Mouse (Mus musculus) left cerebral cortex, adult 11 months (tissue): ENCODE results near the gene 2010003K11Rik.

Experiments used
- DNase-seq: peaks from one replicate; pipeline ENCODE4 v3.0.0; 2022; ENCODE audit warnings: low spot score

Gene 2010003K11Rik

GRCm38 (mm10) chr19:4498062-4498933, at the start of gene 2010003K11Rik:
2010003K11Rik (minus strand) TSS chr19:4498583.
- DNase-seq, result no peak

DNA sequence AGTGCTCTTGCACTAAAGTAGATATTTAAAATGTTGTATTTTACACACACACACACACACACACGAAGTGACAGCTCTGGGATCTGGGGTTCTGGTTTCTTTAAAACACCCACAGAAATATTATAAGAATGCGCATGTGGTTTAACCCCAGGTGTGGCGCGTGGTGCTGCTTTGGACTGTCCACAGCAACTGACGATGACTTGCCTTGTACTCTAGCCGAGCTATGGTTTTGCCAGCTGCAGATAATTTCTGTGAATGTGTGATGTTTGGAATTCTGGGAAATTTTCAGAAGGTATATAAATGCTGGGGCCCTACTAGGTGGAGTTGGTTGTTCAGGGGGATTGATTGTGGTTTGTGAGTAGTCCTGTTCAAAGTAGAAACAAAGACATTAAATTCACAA, 49.4 kb upstream of the 2010003K11Rik start:
- no peak for DNase-seq

DNA sequence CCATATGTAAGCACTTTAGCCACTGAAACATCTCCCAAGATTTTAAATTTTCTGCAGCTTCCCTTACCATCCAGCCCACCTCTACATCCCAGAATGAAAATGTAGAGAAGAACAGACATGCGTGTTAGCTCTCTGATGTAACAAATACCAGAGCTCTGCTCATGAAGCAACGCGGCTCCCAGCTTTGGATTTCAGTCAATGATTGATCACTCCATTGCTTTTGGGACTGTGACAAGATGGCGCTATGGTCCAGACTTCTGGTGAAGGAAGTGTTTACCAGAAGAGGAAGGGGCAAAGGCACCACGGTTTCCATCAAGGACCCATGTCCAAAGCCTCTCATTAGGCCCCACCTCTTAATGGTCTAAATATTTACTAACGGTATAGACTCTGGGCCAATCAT, 47.5 kb upstream of the 2010003K11Rik start:
- DNase-seq, result no peak

DNA sequence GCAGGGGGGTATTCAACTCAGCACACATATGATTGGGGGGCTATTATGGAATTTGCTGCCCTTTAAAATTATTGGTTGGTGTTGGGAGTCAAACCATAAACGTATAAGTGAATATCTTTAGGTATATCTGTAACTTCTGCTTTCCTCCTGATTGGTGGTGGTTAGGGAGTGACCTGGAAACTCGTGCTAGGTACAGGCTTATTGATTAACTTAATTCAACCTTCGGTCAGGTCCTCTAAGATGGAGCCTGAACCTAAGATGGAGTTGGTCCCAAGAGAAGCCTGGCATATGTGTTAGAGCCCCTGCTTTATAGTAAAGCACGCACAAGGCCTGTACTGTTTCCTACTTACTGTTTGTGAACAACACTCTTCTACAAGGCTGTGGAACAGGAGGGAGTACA, 46.7 kb upstream of the 2010003K11Rik start:
- no peak for DNase-seq

- DNase-seq, result no peak
These were observed 43.7 kb upstream of the 2010003K11Rik start for GRCm38 (mm10) chr19:4542081-4542480.

DNA sequence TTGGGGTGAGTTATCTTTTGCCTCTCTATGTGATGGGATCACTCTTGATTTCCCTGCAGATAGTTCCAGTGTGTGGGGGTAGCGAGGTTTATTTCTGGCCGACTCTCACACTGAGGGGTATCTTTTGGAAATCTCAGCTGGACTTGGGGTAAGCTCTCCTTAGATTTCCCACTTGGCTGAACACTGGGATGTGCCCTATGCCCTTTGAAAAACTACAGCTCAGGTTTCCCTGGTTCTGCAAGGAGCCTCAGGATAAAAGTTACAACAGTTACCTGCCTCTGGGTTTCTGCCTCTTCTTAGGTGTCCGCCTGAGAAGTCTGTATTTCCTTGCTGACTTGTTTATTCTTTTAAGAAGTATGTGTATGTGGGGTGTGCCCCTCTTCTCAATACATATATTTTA, 42.6 kb upstream of the 2010003K11Rik start:
- no peak for DNase-seq

- no peak for DNase-seq
These were observed 41.9 kb upstream of the 2010003K11Rik start for GRCm38 (mm10) chr19:4540263-4540662.

DNA sequence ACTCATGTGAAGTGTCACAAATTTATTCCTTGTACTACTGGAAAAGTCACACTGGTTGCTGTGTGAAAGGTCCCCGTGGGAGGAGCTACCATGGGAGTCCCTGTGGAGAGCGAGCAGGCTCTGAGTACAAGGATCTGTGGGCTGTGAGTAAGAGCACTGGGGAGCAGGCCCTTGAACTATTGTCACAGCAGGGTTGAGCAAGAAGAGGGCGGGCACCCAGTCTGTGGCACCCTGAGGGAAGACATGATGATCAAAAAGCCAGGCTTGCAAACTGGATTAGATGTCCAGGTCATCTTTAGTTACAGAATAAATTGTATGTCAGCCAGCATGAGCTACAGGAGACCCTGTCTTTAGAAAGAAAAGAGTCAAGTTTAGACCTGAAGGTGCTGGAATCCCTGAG, 38.2 kb upstream of the 2010003K11Rik start:
- no peak for DNase-seq

DNA sequence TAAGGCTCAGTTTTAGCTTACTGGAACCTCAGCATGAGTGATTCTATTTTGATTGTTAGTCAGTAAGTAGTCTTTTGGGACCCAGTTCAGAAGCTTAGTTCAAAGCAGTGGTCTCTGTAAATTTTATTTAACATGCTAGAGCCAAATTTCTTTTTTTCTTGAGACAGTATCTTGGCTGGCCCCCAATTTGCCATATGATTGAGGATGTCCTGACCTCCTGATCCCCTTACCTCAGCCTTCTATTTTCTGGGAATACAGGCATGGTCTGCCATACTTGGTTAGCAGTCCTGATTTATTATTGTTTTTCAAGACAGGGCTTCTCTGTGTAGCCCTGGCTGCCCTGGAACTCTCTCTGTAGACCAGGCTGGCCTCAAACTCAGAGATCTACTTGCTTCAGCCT, 37.5 kb upstream of the 2010003K11Rik start:
- DNase-seq, result no peak

GRCm38 (mm10) chr19:4534646-4535045, 36.3 kb upstream of the 2010003K11Rik start:
- no peak for DNase-seq

GRCm38 (mm10) chr19:4521426-4522050, 23.2 kb upstream of the 2010003K11Rik start:
- DNase-seq, result no peak

DNA sequence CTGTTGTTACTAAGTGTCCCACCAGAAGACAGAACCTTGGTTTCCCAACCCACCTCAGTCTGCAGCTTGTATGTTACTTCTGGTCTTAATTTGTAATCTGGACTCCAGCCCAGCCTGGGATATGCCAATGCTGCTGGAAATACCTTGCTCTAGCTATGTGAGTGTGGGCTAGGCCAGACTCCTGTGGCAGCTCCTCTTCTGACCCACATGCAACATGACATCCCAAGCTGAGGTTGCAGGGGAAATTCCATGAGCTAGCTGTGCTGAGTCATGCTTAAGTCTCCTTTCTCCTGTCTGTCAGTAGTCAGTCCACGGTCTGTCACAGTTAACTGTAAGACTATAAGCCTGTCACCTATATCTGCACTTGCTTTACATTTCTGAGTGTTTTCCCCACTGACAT, 19.1 kb upstream of the 2010003K11Rik start:
- no peak for DNase-seq

DNA sequence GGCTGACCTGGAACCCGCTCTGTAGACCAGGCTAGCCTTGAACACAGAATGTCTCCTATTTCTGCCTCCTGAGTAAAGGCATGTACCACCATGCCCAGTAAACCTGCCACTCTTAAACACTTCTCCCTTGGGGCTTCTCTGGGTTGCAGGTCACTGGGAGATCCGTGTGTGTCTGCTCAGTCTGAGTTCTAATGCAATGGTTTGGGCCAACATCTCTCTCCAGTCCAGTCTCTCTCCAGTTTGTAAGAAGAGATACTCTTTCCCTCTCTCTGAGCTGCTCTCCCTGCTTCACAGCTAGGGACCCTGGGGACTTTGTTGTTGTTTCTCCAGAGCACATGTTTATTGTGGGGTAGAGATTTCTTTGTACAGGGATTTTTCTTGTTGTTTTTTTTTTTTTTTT, 17.9 kb upstream of the 2010003K11Rik start:
- DNase-seq, result no peak

- DNase-seq, result no peak
These were observed 17.4 kb upstream of the 2010003K11Rik start for GRCm38 (mm10) chr19:4515746-4516145.

DNA sequence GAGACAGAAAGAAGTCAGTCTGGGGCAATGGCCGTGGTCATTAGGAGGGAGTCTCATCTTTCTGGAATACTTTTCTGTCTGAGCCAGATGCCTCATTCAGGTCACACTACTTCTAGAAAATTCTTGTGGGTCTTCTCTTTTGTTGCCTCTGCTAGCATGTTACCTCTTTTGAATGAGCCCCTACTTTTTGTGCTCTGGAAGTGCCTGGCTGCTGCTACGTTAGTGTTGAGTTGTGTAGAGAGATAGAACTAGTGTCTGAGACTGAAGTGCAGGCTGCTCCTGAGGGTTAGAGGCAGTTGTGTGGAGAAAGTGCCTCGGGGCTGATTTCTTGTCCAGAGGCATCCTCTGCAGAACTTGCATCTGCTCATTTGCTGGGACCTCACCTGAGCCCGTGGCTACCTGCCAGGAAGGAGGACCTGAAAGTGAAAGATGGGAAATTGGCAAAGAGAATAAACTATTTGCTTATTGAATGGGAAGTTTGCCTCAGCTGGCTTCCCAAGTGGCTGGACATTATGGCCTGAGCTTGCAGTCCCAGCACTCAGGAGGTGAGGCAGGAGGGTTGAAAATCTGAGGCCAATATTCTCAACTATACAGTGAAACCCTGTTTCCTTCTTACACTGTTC, 15.0 kb upstream of the 2010003K11Rik start:
- no peak for DNase-seq

DNA sequence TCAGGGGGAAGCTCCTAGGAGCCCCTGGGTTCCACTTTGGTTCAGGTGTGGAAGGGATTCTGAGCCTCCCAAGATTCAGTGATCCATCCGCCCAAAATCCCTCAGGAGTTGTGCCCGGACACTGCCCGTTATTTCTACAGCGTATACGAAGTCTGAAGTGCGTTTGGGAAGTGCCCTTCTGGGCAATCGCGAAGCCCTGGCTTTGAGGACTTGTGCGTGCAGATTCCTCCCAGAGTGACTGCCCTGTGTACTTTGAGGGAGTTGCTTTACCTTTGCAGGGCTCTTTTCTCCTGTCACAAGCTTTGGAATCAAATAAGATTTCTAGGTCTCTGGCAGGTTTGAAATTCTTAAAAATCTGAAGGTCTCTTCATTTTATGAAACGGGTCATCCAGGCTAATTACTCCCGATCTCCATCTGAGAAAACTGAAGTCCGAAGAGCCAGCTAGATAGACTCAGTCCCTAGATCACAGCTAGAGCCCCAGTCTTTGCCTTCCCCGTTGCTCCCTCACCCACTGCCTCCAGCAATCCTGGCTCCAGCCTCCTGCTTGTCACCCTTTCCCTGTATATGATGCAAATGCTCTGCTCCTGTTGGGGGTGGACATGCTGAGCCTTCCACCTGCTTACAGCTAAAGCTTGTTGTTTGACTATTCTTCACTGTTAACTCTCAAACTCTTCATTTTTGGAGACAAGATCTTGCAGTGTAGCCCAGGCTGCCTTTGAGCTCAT, 12.9 kb upstream of the 2010003K11Rik start:
- no peak for DNase-seq

- peak; percentile 100 for DNase-seq
These were observed 11.9 kb upstream of the 2010003K11Rik start, which contains the start of gene Pcx for GRCm38 (mm10) chr19:4509986-4510963. Pcx (plus strand) TSS chr19:4510472.

DNA sequence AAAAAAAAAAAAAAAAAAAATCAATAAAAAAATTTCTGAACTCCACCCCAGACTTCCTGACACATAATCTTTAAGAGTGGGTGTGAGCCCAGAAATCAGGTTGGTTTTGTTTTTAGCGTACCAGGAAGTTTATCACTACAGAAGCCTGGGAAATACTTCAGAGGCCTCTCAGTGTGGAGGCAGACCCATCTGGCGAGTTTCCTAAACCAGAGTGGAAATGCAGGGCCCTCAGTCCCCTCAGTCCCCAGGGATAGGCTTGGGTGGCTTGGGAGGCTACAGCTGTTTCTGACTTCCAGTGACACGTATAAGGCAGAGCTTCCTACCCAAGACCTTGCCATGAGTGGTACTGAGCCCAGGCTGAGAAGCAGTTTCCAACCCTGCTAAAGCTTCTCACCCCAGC, 9.4 kb upstream of the 2010003K11Rik start:
- no peak for DNase-seq

- no peak for DNase-seq
These were observed 6.4 kb upstream of the 2010003K11Rik start for GRCm38 (mm10) chr19:4504830-4505229.

- no peak for DNase-seq
These were observed 4.3 kb upstream of the 2010003K11Rik start for GRCm38 (mm10) chr19:4502701-4503100.
